Mouse (Mus musculus) urinary bladder, adult 18-20 months (tissue): Measurements from ENCODE around the gene Gga3.

ENCODE experiments used
- DNase-seq, 2 experiments: peaks; one replicate each; pipeline ENCODE4 v3.0.0; 2022; ENCODE audit warnings: low spot score in 2 of 2, mixed read lengths in 2 of 2

The Gga3 gene

DNA sequence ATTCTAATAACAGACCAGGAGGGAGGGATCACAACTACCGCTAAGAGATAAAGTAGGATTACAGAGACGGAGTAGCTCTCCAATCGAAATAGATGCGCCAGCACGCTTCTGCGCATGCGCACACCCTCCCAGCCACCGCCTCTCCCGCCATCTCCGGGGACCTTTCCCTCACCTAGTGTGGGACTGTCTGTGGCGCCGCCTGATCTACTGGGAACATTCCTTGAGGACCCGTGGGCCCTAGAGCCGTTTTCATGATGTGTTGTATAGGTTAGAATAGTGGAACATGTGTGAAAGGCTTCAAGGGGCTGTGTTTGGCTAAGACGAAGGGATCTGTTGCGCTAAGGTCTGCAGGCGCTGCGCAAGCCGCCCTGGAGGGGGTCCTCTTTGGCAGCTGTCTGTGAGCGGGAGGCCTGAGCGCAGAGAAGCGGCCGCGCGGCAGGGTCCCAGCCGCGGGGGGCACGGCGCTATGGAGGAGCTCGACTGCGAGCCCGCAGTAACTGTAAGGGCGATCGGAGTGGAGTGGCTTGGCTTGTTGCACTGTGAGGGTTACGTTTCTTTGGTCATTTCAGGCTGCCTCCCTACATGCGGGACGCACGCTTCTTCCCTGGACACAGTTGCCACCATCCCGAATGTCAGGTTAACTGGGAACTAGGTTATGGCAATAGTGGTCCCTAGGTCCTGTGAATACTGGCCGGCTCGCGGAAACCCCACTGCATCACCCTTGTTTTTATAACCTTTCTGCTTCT, 39.6 kb downstream of the Gga3 start, which contains the start of gene Nup85:
Gene Nup85 (plus strand): TSS at position 371 of the 746 bp plus-strand sequence.
- DNase-seq = peak; percentile 92 to 93

GRCm38 (mm10) chr11:115563406-115563805, 40.4 kb downstream of the Gga3 start:
- no peak for DNase-seq

- no peak for DNase-seq
Observed at GRCm38 (mm10) chr11:115555717-115556116, 48.1 kb downstream of the Gga3 start.

- DNase-seq = no peak
Observed at GRCm38 (mm10) chr11:115552783-115553182, 51.1 kb downstream of the Gga3 start.

DNA sequence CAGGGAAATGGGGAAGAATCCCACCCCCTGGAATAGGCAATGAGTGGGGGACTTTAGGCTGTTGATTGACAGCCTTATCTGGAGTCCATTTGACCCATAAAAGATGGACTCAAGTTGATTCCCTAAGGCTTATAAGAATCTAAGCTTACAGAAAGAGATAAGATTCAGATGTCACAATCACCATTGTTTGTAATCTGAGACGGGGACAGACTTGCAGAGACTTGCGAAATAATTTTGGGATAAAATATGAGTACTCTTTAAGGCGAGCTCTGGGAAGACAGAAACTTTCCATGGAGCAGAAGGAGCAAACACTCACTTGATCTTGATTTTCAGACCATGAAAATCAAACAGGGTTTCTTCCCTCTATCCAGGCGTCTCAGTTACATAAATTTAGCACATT, 60.3 kb downstream of the Gga3 start:
- DNase-seq = no peak

- no peak for DNase-seq
Observed at GRCm38 (mm10) chr11:115538045-115538444, 65.8 kb downstream of the Gga3 start.

DNA sequence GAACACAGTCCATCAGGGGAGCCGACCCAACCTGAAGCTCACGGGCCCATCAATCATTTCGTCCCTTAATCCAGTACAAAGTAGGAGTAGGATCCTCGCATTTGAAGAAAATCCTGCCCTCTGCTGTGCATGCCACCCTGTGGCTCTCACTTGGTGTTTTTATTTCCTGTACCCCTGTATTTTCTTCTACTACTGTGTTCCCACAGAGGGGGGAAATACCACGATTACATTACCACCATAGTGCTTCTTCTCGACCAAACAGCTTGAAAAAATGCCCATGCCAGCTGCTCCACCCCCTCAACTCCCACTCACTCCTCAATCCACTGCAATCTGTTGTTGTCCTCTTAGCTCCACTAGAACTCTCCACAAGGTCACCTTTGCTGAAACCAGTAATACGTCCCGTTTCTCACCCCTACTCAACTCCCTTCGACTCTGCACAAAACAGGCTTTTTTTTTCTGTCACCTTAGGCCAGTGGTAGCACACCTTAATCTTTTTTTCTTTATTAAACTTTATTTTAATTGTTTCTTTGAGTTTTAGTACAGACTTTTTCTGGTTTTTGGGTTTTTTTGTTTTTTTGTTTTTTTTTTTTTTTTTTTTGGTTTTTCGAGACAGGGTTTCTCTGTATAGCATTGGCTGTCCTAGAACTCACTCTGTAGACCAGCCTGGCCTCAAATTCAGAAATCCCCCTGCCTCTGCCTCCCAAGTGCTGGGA, 66.8 kb downstream of the Gga3 start:
- DNase-seq = no peak

- peak; percentile 97 to 99 for DNase-seq
Observed at GRCm38 (mm10) chr11:115536038-115536681, 67.7 kb downstream of the Gga3 start, which contains the start of gene Sumo2. TSS of gene Sumo2 (minus strand) at chr11:115536276.

DNA sequence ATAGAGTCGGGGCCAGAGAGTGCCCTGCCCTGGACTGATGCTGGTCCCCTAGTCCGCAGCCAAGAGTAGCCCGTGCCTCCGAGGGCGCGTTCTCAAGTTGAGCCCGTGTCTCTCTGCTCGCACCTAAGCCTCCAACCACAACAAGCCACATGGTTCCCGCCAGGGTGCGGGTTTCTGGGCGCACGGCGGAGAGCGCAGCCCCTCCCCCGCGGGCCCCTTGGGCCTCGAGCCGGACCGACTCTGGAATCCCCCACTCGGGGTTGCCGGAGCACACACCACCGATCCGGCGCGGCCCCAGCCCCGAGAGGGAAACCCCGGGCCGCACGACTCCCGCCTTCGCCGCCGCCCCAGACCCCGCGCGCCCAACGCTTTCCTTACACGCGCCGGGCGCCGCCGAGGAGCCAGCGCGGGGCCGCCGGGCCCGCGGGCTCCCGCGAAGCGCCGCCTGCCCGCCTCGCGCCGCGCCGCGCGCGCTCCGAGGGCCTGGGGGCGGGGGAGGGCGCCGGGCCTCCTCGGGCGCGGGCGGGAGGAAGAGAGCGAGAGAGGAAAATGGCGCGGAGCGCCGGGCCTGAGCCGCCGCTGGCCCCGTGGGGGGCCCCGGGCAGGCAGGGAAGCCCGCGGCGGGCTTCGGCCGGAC, 68.3 kb downstream of the Gga3 start:
- peak; percentile 39 to 45 for DNase-seq

GRCm38 (mm10) chr11:115534759-115535371, 69.0 kb downstream of the Gga3 start:
- DNase-seq = no peak
